Mouse (Mus musculus): Measurements from ENCODE around the gene Pard6a. TPM values are rescaled to one million over a fixed set of nuclear protein-coding genes. Genes with fewer than 3 reads are reported as not detected.

Gene Pard6a
- polyA plus RNA-seq (2015; fragmentation: Illumina TruSeq; extraction: RNeasy Lipid Tissue Mini Kit (QIAGEN cat#74804); ENCODE audit: insufficient read depth, low read depth, low replicate concordance) = 1.4 TPM

DNA sequence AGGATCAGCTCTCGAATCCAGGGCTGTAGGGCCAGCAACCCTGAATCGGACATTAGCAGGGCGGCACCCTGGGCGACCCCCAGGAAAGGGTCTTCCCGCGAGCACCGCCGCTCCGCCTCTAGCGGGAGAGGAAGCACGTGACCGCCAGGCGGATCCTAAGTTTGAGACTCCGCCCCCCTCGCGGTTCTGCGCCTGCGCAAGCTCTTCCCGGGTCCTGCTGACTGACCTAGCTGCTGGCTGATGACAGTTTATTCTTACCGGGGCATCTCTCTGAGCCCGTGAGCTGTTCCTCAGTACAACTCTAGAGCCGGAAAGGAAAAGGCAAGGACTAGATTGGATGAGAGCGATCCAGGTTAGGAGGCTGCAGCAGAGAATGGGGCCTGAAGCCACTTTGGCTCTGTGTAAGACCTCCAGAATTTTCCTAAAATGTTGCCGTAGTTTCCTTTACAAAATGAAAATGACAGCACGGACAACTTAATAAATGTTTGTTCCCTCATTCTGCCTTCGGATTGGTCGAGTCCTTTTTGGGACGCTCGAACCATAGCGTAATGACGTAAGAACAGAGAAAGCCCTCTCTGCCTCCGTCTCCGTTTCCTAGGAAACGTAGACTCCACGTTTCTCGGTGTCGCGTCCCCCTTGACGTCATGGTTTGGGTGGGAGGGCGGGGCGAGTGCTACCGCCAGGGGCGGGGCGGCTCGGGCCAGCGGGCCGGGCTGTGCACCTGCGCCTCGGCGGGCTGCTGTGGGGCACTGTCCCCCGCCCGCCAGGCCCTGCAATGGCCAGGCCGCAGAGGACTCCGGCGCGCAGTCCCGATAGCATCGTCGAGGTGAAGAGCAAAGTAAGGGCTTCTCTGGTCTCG is at the start of gene Pard6a, which contains the start of gene Acd:
Pard6a (plus strand) TSS at position 183 of the 859 bp plus-strand sequence.
Acd (minus strand) TSS at position 137 of the 859 bp plus-strand sequence.

DNA sequence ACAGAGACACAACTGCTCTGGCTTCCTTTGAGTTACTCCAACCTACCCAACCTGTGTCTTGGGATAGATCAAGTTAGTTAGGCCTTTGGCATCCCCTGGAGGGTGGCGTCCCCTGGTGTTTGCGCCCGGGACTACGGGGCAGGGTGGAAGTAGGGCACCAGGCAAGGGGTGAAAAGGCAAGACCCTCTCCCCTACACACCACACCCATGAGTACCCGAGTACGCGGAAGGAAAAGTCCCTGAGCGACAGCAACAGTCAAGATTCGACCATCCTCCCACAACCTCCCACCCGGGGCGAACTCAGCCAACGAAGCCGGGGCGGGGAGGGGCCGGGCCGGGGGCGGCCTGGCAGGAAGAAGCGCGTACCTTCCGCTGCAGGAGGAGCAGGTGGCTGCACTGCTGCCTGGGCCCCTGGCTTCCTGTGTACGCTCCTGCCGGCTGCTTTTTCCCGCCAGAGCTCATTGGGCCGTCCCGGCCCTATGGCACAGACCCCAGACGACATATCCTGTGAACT is 15.1 kb upstream of the Pard6a start, which contains the start of gene Carmil2:
Carmil2 (plus strand) TSS at position 479 of the 513 bp plus-strand sequence.

DNA sequence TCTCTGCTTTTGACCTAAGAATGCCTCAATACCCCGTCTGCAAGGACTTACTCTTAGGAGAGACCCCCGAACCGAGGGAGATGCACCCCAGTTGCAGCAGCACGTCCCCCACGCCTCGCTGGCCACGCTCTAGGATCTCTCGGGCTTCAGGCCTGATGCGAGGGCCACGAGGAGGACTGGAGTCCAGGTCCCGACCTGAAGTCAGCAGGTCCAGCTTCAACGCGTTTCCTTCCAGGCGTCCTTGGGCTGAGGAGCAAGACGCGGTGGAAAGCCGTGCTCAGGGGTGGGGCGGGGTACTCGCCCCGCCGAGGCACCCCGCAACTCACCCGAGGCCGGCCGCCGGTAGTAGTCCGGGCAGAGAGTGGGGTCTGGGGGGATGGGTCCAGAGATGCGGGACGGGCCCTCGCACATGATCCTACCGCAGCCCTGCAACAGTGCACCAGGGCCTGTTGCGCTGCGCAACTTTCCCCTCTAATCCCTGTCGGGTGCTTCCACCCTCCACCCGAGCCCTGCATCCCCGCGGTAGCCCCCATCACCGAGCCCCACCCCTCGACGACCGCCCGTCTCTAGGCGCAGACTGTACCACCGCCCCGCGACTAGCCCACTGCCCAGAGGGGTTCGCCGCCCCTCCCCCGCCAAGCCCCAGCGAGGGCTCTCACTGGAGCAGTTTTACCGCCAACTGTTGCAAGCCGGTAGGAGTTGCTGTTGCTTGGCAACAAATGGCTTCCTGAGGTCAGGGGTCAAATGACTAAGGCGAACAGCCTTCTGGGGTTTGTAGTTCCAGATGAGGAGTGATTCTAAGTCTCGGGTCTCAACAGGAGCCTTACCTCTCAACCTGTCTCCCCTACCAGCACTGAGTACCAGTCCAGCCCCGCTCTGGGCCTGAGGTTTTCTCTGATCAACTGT is 6.8 kb downstream of the Pard6a start, which contains the start of the genes 4933405L10Rik and Enkd1:
4933405L10Rik (plus strand) TSS at position 158 of the 906 bp plus-strand sequence.
Enkd1 (minus strand) TSS at position 713 of the 906 bp plus-strand sequence.

Other genes with a start within 250 kb of the Pard6a start
- 31.3 TPM for gene Tppp3, start 229.6 kb upstream of the Pard6a start, polyA plus RNA-seq (2015; fragmentation: Illumina TruSeq; extraction: RNeasy Lipid Tissue Mini Kit (QIAGEN cat#74804); ENCODE audit: insufficient read depth, low read depth, low replicate concordance)
- gene Zdhhc1, start 204.2 kb upstream of the Pard6a start, polyA plus RNA-seq (2015; fragmentation: Illumina TruSeq; extraction: RNeasy Lipid Tissue Mini Kit (QIAGEN cat#74804); ENCODE audit: insufficient read depth, low read depth, low replicate concordance) = 13.1 TPM
- gene Hsd11b2, start 182.4 kb upstream of the Pard6a start, polyA plus RNA-seq (2015; fragmentation: Illumina TruSeq; extraction: RNeasy Lipid Tissue Mini Kit (QIAGEN cat#74804); ENCODE audit: insufficient read depth, low read depth, low replicate concordance) = not detected
- gene Atp6v0d1, start 135.1 kb upstream of the Pard6a start, polyA plus RNA-seq (2015; fragmentation: Illumina TruSeq; extraction: RNeasy Lipid Tissue Mini Kit (QIAGEN cat#74804); ENCODE audit: insufficient read depth, low read depth, low replicate concordance) = 29.8 TPM
- 13.9 TPM for gene Ripor1, start 95.9 kb upstream of the Pard6a start, polyA plus RNA-seq (2015; fragmentation: Illumina TruSeq; extraction: RNeasy Lipid Tissue Mini Kit (QIAGEN cat#74804); ENCODE audit: insufficient read depth, low read depth, low replicate concordance)
- gene Ctcf, start 64.6 kb upstream of the Pard6a start, polyA plus RNA-seq (2015; fragmentation: Illumina TruSeq; extraction: RNeasy Lipid Tissue Mini Kit (QIAGEN cat#74804); ENCODE audit: insufficient read depth, low read depth, low replicate concordance) = 10.2 TPM
- gene Agrp, start 63.8 kb upstream of the Pard6a start, polyA plus RNA-seq (2015; fragmentation: Illumina TruSeq; extraction: RNeasy Lipid Tissue Mini Kit (QIAGEN cat#74804); ENCODE audit: insufficient read depth, low read depth, low replicate concordance) = not detected
- gene Carmil2, start 14.9 kb upstream of the Pard6a start, polyA plus RNA-seq (2015; fragmentation: Illumina TruSeq; extraction: RNeasy Lipid Tissue Mini Kit (QIAGEN cat#74804); ENCODE audit: insufficient read depth, low read depth, low replicate concordance) = 0.61 TPM
- gene Acd, start within 50 bp of the Pard6a start, polyA plus RNA-seq (2015; fragmentation: Illumina TruSeq; extraction: RNeasy Lipid Tissue Mini Kit (QIAGEN cat#74804); ENCODE audit: insufficient read depth, low read depth, low replicate concordance) = 8.9 TPM
- gene 4933405L10Rik, start 6.5 kb downstream of the Pard6a start, polyA plus RNA-seq (2015; fragmentation: Illumina TruSeq; extraction: RNeasy Lipid Tissue Mini Kit (QIAGEN cat#74804); ENCODE audit: insufficient read depth, low read depth, low replicate concordance) = not detected
- 1.6 TPM for gene Enkd1, start 7.1 kb downstream of the Pard6a start, polyA plus RNA-seq (2015; fragmentation: Illumina TruSeq; extraction: RNeasy Lipid Tissue Mini Kit (QIAGEN cat#74804); ENCODE audit: insufficient read depth, low read depth, low replicate concordance)
- 3.7 TPM for gene Gfod2, start 57.5 kb downstream of the Pard6a start, polyA plus RNA-seq (2015; fragmentation: Illumina TruSeq; extraction: RNeasy Lipid Tissue Mini Kit (QIAGEN cat#74804); ENCODE audit: insufficient read depth, low read depth, low replicate concordance)
- 5.2 TPM for gene Ranbp10, start 126.2 kb downstream of the Pard6a start, polyA plus RNA-seq (2015; fragmentation: Illumina TruSeq; extraction: RNeasy Lipid Tissue Mini Kit (QIAGEN cat#74804); ENCODE audit: insufficient read depth, low read depth, low replicate concordance)
- gene Tsnaxip1, start 126.6 kb downstream of the Pard6a start, polyA plus RNA-seq (2015; fragmentation: Illumina TruSeq; extraction: RNeasy Lipid Tissue Mini Kit (QIAGEN cat#74804); ENCODE audit: insufficient read depth, low read depth, low replicate concordance) = not detected
- gene Cenpt, start 152.1 kb downstream of the Pard6a start, polyA plus RNA-seq (2015; fragmentation: Illumina TruSeq; extraction: RNeasy Lipid Tissue Mini Kit (QIAGEN cat#74804); ENCODE audit: insufficient read depth, low read depth, low replicate concordance) = 3.4 TPM
- gene Thap11, start 154.0 kb downstream of the Pard6a start, polyA plus RNA-seq (2015; fragmentation: Illumina TruSeq; extraction: RNeasy Lipid Tissue Mini Kit (QIAGEN cat#74804); ENCODE audit: insufficient read depth, low read depth, low replicate concordance) = 7.8 TPM
- gene Nutf2, start 159.4 kb downstream of the Pard6a start, polyA plus RNA-seq (2015; fragmentation: Illumina TruSeq; extraction: RNeasy Lipid Tissue Mini Kit (QIAGEN cat#74804); ENCODE audit: insufficient read depth, low read depth, low replicate concordance) = 16.2 TPM
- gene Edc4, start 179.7 kb downstream of the Pard6a start, polyA plus RNA-seq (2015; fragmentation: Illumina TruSeq; extraction: RNeasy Lipid Tissue Mini Kit (QIAGEN cat#74804); ENCODE audit: insufficient read depth, low read depth, low replicate concordance) = 16.1 TPM
- not detected for gene Nrn1l, start 192.4 kb downstream of the Pard6a start, polyA plus RNA-seq (2015; fragmentation: Illumina TruSeq; extraction: RNeasy Lipid Tissue Mini Kit (QIAGEN cat#74804); ENCODE audit: insufficient read depth, low read depth, low replicate concordance)
- 3.8 TPM for gene Pskh1, start 199.3 kb downstream of the Pard6a start, polyA plus RNA-seq (2015; fragmentation: Illumina TruSeq; extraction: RNeasy Lipid Tissue Mini Kit (QIAGEN cat#74804); ENCODE audit: insufficient read depth, low read depth, low replicate concordance)
- gene Ctrl, start 232.7 kb downstream of the Pard6a start, polyA plus RNA-seq (2015; fragmentation: Illumina TruSeq; extraction: RNeasy Lipid Tissue Mini Kit (QIAGEN cat#74804); ENCODE audit: insufficient read depth, low read depth, low replicate concordance) = 23,700 TPM
- 298 TPM for gene Psmb10, start 237.3 kb downstream of the Pard6a start, polyA plus RNA-seq (2015; fragmentation: Illumina TruSeq; extraction: RNeasy Lipid Tissue Mini Kit (QIAGEN cat#74804); ENCODE audit: insufficient read depth, low read depth, low replicate concordance)
- gene Lcat, start 242.2 kb downstream of the Pard6a start, polyA plus RNA-seq (2015; fragmentation: Illumina TruSeq; extraction: RNeasy Lipid Tissue Mini Kit (QIAGEN cat#74804); ENCODE audit: insufficient read depth, low read depth, low replicate concordance) = 6.6 TPM

Data from pancreas, adult 10 weeks (tissue).